Mouse (Mus musculus) spleen, adult 2 months (tissue): Measurements from ENCODE around the gene Plekha4. TPM values are rescaled to one million over a fixed set of nuclear protein-coding genes. Genes with fewer than 3 reads are reported as not detected.

Source experiments
- DNase-seq, 2 experiments: peaks; one replicate each; pipeline versions ENCODE4 v3.0.0 to v3.0.0-alpha.2; 2012 to 2021; ENCODE audit warnings: low spot score in 2 of 2, low read depth in 1 of 2
- H3K27ac ChIP-seq: fragments of 200-500 bp; 2 replicates; pipeline ENCODE4 v1.5.1; 2012; ENCODE audit warnings: low read length, inconsistent platforms; ENCODE audit not compliant: insufficient read depth
- H3K27me3 ChIP-seq: fragments of 200-500 bp; 2 replicates; pipeline ENCODE4 v1.6.1; 2012; ENCODE audit warnings: mild to moderate bottlenecking, moderate library complexity, low read length, inconsistent platforms; ENCODE audit not compliant: control insufficient read depth, insufficient read depth
- H3K36me3 ChIP-seq: fragments of 200-500 bp; 2 replicates; pipeline ENCODE4 v1.6.1; 2012; ENCODE audit warnings: mild to moderate bottlenecking, low read length, inconsistent platforms; ENCODE audit not compliant: control insufficient read depth, insufficient read depth
- H3K4me1 ChIP-seq: fragments of 200-500 bp; 2 replicates; pipeline ENCODE4 v1.6.1; 2011; ENCODE audit warnings: inconsistent platforms; ENCODE audit not compliant: control insufficient read depth, insufficient read depth, insufficient read length
- H3K4me3 ChIP-seq: fragments of 200-500 bp; 2 replicates; pipeline ENCODE4 v1.5.1; 2011; ENCODE audit warnings: mild to moderate bottlenecking, inconsistent platforms; ENCODE audit not compliant: insufficient read depth, insufficient read length; ENCODE audit errors: extremely low read depth
- CTCF ChIP-seq: fragments of 200-500 bp; IDR thresholded peaks from 2 replicates; pipeline ENCODE4 v1.5.1; 2011; ENCODE audit warnings: mild to moderate bottlenecking, inconsistent platforms; ENCODE audit not compliant: insufficient read depth, insufficient read length, insufficient replicate concordance; ENCODE audit errors: extremely low read depth
- POLR2A ChIP-seq: fragments of 200-500 bp; IDR thresholded peaks from 2 replicates; pipeline ENCODE4 v1.6.1; 2011; ENCODE audit warnings: low read depth, low read length, inconsistent platforms
- WGBS: fragments of 180-500 bp; shearing (Covaris S2); methylation state at CpG from one replicate; pipeline ENCODE4 v1.1.7; 2018; 5-methylcytosine and 5-hydroxymethylcytosine counted together
- polyA plus RNA-seq: library from polyadenylated mRNA; depleted of rRNA; stranded (reverse); fragments of >200 nt; gene quantifications from 2 replicates; pipeline ENCODE4 v1.2.3, GENCODE M21; 2012

Plekha4 gene
- polyA plus RNA-seq, 1 experiment, result 6.5 TPM

DNA sequence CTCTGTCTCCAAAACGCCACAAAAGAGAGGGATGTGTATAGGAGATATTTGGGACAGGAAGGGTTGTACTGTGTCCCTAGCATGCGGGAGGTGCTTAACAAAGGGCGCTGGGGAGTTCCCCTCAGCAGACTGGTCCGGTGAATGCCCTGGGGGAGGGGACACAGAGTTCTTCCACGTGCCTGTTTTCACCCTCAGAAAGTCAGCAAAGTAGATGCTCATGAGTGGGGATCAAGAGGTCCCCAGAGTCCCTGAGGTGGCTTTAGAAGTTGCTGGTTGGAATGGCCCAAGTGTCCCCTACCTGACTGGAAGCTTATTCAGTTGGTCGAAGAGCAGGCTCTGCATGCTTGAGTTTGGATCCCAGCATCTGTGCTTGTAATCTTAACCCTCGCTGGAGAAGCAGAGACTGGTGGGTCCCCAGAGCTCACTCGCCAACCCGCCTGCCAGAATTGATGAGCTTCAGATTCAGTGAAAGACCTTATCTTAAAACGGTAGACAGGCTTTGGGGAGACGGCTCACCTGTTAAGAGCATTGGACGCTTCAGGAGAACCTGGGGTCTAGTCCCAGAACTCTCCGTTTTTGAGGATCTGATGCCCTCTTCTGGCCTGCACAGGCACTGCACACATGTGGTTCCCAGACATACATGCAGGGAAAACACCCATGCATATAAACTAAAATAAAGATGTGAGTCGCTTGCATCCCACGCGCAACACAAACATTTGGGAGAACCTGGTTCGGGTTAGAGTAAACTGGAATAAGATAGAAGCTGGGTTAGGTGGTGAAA is 34.9 kb downstream of the Plekha4 start:
- Histone ChIP-seq H3K27me3 (no peaks in the 10 kb centered on the region), H3K27ac (no peak overlapping the region), H3K4me3 (no peak overlapping the region), H3K36me3 (no peaks in the 10 kb centered on the region), H3K4me1 (0 out of 2 replicates have a peak, but pooled peaks cover 7% of the 10 kb centered on the region)
- peak; percentile 82; the same call in 1 of the 2 replicates for TF ChIP-seq CTCF
- TF ChIP-seq POLR2A, result no peak
- WGBS, result 13% methylated on average over 17 of the region's 17 CpGs
- DNase-seq, result peak; percentile 55 to 79

DNA sequence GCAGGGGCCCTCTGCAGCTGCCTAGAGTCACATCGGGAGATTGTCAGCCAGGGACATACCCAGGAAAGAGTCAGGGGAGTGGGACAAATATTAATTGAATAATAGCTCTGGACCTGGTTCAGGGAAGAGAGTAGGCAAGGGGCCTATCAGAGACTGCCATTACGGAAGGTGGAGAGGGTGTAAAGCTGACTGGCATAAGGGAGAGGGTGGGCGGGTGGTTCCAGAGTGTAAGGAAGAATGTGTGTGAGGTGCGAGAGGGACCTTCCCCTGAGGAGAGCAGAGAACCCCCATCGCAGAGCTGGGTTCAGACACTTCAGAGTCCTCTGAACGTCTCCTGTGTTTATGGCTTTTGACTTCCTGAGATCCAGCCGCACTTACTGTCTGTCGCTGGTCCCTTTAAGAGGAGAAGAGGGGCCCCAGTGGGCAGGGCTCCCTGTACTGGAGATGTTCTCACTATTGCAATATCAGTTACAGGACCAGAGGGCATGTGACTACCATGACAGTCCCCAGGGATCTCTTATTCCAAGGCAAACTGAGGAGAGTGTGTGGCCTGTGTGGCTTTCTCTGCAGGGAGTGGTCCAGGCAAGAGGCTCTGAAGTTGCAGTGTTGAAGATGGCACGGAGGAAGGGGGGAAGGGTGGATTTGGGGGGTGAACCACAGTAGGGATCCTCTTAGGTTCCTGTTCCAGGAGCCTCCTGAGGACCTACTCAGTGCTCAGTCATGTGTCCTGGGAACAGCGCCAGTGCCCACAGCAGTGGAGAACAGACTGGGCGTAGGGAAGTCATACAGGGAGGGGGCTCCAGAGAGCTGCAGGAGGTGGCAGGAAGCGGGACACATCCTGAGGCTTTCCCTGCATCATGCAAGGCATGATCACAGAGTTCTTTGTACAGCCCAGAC is 35.7 kb downstream of the Plekha4 start:
- no peaks in the 10 kb centered on the region for H3K27me3 ChIP-seq
- H3K27ac ChIP-seq, result no peak overlapping the region
- WGBS, result 40% methylated on average over 12 of the region's 12 CpGs
- 0 out of 2 replicates have a peak, but pooled peaks cover 7% of the 10 kb centered on the region for H3K4me1 ChIP-seq
- H3K36me3 ChIP-seq, result no peaks in the 10 kb centered on the region
- TF ChIP-seq POLR2A (no peak), CTCF (no peak)
- no peak overlapping the region for H3K4me3 ChIP-seq
- no peak for DNase-seq

DNA sequence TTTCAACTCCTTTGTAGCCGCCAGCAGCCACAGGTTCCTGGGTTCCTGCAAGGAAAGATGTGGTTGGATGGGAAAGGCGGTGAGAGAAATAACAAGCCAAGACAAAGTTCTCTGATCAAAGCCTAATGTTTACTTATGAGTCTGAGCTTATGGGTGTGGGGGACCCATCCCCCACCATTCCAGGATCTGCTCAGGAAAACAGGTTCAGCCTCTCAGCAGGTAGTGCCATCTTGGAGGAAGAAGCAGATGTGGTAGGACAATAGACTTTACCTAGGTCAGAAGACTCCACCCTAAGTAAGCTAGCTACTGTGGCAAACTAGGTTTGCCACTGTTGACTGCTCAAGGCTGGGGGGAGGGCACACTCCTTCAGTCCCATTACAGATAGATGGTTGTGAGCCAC is 38.7 kb downstream of the Plekha4 start:
- DNase-seq, result no peak
- peaks cover 8% of the 10 kb centered on the region; the same call in 1 of the 2 replicates for H3K4me1 ChIP-seq
- H3K4me3 ChIP-seq, result no peak overlapping the region
- WGBS, result 95% methylated on average over 2 of the region's 2 CpGs
- no peak overlapping the region for H3K27ac ChIP-seq
- TF ChIP-seq CTCF, result no peak
- TF ChIP-seq POLR2A, result no peak
- no peaks in the 10 kb centered on the region for H3K36me3 ChIP-seq
- no peaks in the 10 kb centered on the region for H3K27me3 ChIP-seq

DNA sequence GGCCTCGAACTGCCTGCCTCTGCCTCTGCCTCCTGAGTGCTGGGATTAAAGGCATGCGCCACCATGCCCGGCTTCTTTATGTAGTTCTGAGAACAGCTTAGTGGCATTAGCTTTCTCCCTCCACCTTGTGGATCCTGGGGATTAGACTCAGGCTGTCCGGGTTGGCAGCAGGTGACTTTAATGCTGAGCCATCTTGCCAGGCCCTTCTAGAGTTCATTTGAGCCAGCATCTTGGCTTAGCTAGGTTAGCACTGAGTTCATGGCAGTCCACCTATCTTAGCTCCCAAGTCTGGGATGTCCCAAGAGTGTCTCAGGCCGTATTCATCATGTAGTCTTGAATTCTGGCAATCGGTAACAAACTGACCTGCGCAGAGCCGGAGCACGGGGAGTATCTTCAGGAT is 39.3 kb downstream of the Plekha4 start:
- TF ChIP-seq POLR2A (no peak), CTCF (no peak)
- WGBS, result 96% methylated on average over 9 of the region's 9 CpGs
- Histone ChIP-seq H3K27ac (no peak overlapping the region), H3K4me3 (no peak overlapping the region), H3K27me3 (no peaks in the 10 kb centered on the region), H3K36me3 (no peaks in the 10 kb centered on the region), H3K4me1 (peaks cover 9% of the 10 kb centered on the region; the same call in 1 of the 2 replicates)
- DNase-seq, result no peak

DNA sequence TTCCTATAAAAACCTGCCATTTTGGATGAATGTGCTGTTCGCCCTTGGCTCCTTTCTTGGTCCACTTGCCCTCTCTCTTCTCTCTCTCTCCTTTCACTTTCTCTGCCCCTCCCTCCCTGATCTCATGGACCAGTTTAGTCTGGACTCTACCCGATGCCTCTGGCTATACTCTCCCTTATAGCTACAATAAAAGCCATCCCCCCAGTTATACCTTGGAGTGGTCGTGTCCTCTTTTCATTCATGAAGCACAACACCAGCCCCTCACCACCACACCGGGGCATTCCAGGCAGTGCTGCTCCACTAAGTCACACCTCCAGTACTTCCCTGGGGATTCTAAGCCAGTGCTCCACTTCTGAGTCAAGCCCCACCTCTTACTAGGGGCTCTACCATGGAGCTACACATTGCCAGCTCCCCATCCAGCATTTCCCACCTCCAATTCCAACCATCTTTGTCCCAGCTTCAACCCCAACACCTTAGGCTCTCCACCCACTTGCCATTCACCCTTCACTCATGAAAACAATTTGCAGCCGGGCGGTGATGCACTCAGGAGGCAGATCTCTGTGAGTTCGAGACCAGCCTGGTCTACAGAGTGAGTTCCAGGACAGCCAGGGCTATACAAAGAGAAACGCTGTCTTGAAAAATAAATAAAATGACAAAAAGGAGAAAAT is 41.1 kb downstream of the Plekha4 start:
- peaks cover 12% of the 10 kb centered on the region; the same call in 1 of the 2 replicates for H3K4me1 ChIP-seq
- H3K36me3 ChIP-seq, result no peaks in the 10 kb centered on the region
- 85% methylated on average over 8 of the region's 8 CpGs for WGBS
- H3K4me3 ChIP-seq, result no peak overlapping the region
- H3K27ac ChIP-seq, result no peak overlapping the region
- no peak for DNase-seq
- H3K27me3 ChIP-seq, result no peaks in the 10 kb centered on the region
- TF ChIP-seq CTCF (no peak), POLR2A (no peak)

DNA sequence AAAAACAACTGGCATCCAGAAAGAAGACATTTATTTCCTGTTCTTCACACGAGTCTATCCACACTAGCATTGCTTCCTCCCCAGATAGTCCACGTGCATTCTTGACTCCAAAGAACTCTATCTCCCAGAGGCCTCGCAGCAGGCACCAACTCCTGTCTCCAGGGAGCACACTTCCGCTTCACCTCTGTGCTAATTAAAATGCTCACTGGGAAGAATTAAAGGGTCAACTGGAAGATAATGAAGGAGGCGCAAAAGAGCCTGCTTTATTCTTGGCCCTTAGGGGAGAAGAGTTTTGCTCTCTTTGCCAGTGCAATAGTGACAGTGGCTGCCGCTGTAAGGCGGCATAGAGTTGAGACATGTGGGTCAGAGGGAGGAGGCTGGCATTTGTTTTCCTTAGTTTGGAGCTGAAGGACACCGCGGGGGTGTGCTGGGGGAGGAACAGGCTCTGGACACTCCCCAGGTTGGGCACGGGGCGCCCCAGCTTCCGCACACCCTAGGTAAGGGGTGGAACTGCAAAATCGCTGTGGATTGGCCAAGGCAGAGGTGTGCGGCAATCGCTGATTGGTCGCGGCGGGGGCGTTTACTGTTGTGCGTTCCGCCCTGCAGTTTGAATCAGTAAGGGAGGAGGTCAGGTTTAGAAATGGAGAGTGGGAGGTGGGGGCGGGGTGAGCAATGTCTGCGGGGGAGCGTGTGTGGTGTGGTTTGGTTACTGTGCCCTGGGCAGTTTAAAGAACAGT is 41.8 kb downstream of the Plekha4 start:
- peaks cover 12% of the 10 kb centered on the region; the same call in 1 of the 2 replicates for H3K4me1 ChIP-seq
- TF ChIP-seq POLR2A (no peak; the same call in 1 of the 2 replicates), CTCF (no peak)
- H3K27ac ChIP-seq, result peak overlapping the region; percentile 81
- 1% methylated on average over 24 of the region's 24 CpGs for WGBS
- H3K4me3 ChIP-seq, result peak overlapping the region; percentile 57
- DNase-seq, result peak; percentile 72 to 87
- no peaks in the 10 kb centered on the region for H3K27me3 ChIP-seq
- no peaks in the 10 kb centered on the region for H3K36me3 ChIP-seq
